Comparison of ENCODE assay signal across 15 mouse cellular contexts in genomic region chr13:45031748-45032147, GRCm38 (mm10). TPM values are rescaled to one million over a fixed set of nuclear protein-coding genes. Genes with fewer than 3 reads are reported as not detected.
DNase-seq lines count a peak whose midpoint lies in the region; ATAC-seq and TF ChIP-seq lines count a peak whose summit lies in the region.
"Had no signal": no experiment of that assay in that cellular context is flagged by ENCODE, and none has a peak within 500 bp of the region (broad histone marks: within the 10 kb centered on the region; RNA-seq: fewer than 3 reads in every experiment).

No protein-coding gene starts in this region.

- H3K4me2 ChIP-seq in kidney, embryonic 15.5 days = no peak overlapping the region
- H3K4me2 ChIP-seq in lung, postnatal 0 days (replicated peaks; ENCODE audit: low read depth, low read length) = no peak overlapping the region
- H3K4me2 ChIP-seq: forebrain, embryonic 13.5 days had no signal

- no peaks in the 10 kb centered on the region for H3K79me2 ChIP-seq in macrophage (ENCODE audit: inconsistent target)

- ATAC-seq in kidney, embryonic 15.5 days (replicated peaks; ENCODE audit: low FRiP score) = 0 out of 2 replicates have a peak, but pooled peaks have one; percentile 69
- ATAC-seq in lung, postnatal 0 days = peak; percentile 82
- ATAC-seq: forebrain, embryonic 13.5 days had no signal

- WGBS in kidney, embryonic 15.5 days = 37% methylated on average over 7 of the region's 7 CpGs
- WGBS in lung, postnatal 0 days = 33% methylated on average over 7 of the region's 7 CpGs
- WGBS in limb, embryonic 10.5 days = 46% methylated on average over 7 of the region's 7 CpGs
- 31% methylated on average over 7 of the region's 7 CpGs for WGBS in macrophage (ENCODE audit: missing documents)

- no peaks in the 10 kb centered on the region for H3K27me3 ChIP-seq in kidney, embryonic 15.5 days
- no peaks in the 10 kb centered on the region for H3K27me3 ChIP-seq in lung, postnatal 0 days (replicated peaks; ENCODE audit: insufficient read depth, low read length)
- no peaks in the 10 kb centered on the region for H3K27me3 ChIP-seq in limb, embryonic 10.5 days (ENCODE audit: low read depth, poor library complexity, severe bottlenecking)
- H3K27me3 ChIP-seq: CH12.LX; embryonic facial prominence, embryonic 15.5 days; forebrain, embryonic 13.5 days had no signal

- TF ChIP-seq EP300 in lung, postnatal 0 days (IDR thresholded peaks at IDR 0.05) = no peak; the same call in 1 of the 2 replicates

- H3K4me1 ChIP-seq in kidney, embryonic 15.5 days = peaks cover 23% of the 10 kb centered on the region
- H3K4me1 ChIP-seq in lung, postnatal 0 days (ENCODE audit: insufficient read depth, low read depth, low read length) = no peaks in the 10 kb centered on the region
- peaks cover 59% of the 10 kb centered on the region for H3K4me1 ChIP-seq in limb, embryonic 10.5 days
- H3K4me1 ChIP-seq: forebrain, embryonic 13.5 days; midbrain, embryonic 10.5 days had no signal

- H3K36me3 ChIP-seq in kidney, embryonic 15.5 days = no peaks in the 10 kb centered on the region
- H3K36me3 ChIP-seq in lung, postnatal 0 days (ENCODE audit: insufficient read depth, low read length) = no peaks in the 10 kb centered on the region
- H3K36me3 ChIP-seq in limb, embryonic 10.5 days = no peaks in the 10 kb centered on the region
- H3K36me3 ChIP-seq in macrophage (ENCODE audit: inconsistent target) = no peaks in the 10 kb centered on the region
- H3K36me3 ChIP-seq: embryonic facial prominence, embryonic 15.5 days; midbrain, embryonic 10.5 days had no signal

- H3K27ac ChIP-seq in kidney, embryonic 15.5 days = no peak overlapping the region
- H3K27ac ChIP-seq in lung, postnatal 0 days (ENCODE audit: low read length) = no peak overlapping the region
- peak overlapping the region; percentile 0; the same call in 1 of the 2 replicates for H3K27ac ChIP-seq in limb, embryonic 10.5 days
- peak overlapping the region; percentile 54 for H3K27ac ChIP-seq in macrophage
- H3K27ac ChIP-seq: embryonic facial prominence, embryonic 15.5 days; forebrain, embryonic 13.5 days; midbrain, embryonic 10.5 days had no signal

- TF ChIP-seq CTCF in lung, postnatal 0 days (IDR thresholded peaks at IDR 0.05) = no peak

- no peak for DNase-seq in kidney, adult 9 months
- DNase-seq in lung, postnatal 0 days (ENCODE audit: low spot score) = peak; percentile 63
- no peak for DNase-seq in lung, postnatal 25 days (ENCODE audit: low spot score)
- peak; percentile 30 for DNase-seq in limb, embryonic 10.5 days (ENCODE audit: low spot score)
- DNase-seq in cerebellum, adult 9-11 months = no peak
- no peak for DNase-seq in embryo, embryonic 9.5 days (ENCODE audit: extremely low spot score)
- DNase-seq: adrenal gland, adult 8-10 months; gastrocnemius, postnatal 14 days had no signal

- H3K9ac ChIP-seq in kidney, embryonic 15.5 days = no peak overlapping the region
- H3K9ac ChIP-seq in lung, postnatal 0 days (replicated peaks; ENCODE audit: low read depth) = no peak overlapping the region
- H3K9ac ChIP-seq: embryonic facial prominence, embryonic 15.5 days; forebrain, embryonic 13.5 days had no signal

- no peaks in the 10 kb centered on the region for H3K9me3 ChIP-seq in kidney, embryonic 15.5 days (replicated peaks)
- no peaks in the 10 kb centered on the region for H3K9me3 ChIP-seq in lung, postnatal 0 days (ENCODE audit: low read length)
- H3K9me3 ChIP-seq in limb, embryonic 10.5 days (replicated peaks) = no peaks in the 10 kb centered on the region
- H3K9me3 ChIP-seq: embryonic facial prominence, embryonic 15.5 days; forebrain, embryonic 13.5 days; midbrain, embryonic 10.5 days had no signal

- no peak overlapping the region for H3K4me3 ChIP-seq in kidney, embryonic 15.5 days (replicated peaks)
- no peak overlapping the region for H3K4me3 ChIP-seq in lung, postnatal 0 days (ENCODE audit: low read depth, low read length)
- H3K4me3 ChIP-seq in limb, embryonic 10.5 days = no peak overlapping the region
- H3K4me3 ChIP-seq in macrophage (ENCODE audit: inconsistent target) = no peak overlapping the region
- H3K4me3 ChIP-seq: embryonic facial prominence, embryonic 15.5 days; forebrain, embryonic 13.5 days; midbrain, embryonic 10.5 days had no signal

RNA-seq across cellular contexts. Expression of gene Dtnbp1, which starts 29.8 kb away (rescaled TPM):
- polyA plus RNA-seq in kidney, embryonic 15.5 days (2015; fragmentation: Nextera tagmentation; extraction: Ambion mirVana) = 75.1 and 84.1 TPM in 2 replicates
- polyA plus RNA-seq in lung, postnatal 0 days (2015; fragmentation: Nextera tagmentation; extraction: Ambion mirVana) = 60.0 and 67.2 TPM in 2 replicates
- polyA plus RNA-seq in limb, embryonic 10.5 days (2016; fragmentation: Nextera tagmentation; extraction: Ambion mirVana) = 91.3 and 100 TPM in 2 replicates
- 100 to 1,000 TPM in 19 of 26 experiments, 10 to 100 TPM in 7; 54.4 to 318 (median 136) TPM for total RNA-seq in macrophage (2018; cell fraction: chromatin; rRNA removed)
- total RNA-seq in macrophage (2018; cell fraction: cytosol; rRNA removed) = 100 to 1,000 TPM; 107 to 202 (median 147) TPM
- total RNA-seq in macrophage (2018; cell fraction: nucleus; rRNA removed) = 100 to 1,000 TPM in 17 of 26 experiments, 10 to 100 TPM in 9; 53.3 to 191 (median 113) TPM
- 125 to 155 TPM (median 146 TPM) in 3 replicates for polyA plus RNA-seq in macrophage (2018)

RNA-seq across cellular contexts. Expression of gene Gm9817, which starts 46.7 kb away (rescaled TPM):
- polyA plus RNA-seq in kidney, embryonic 15.5 days (2015; fragmentation: Nextera tagmentation; extraction: Ambion mirVana) = not detected in 2 replicates
- polyA plus RNA-seq in lung, postnatal 0 days (2015; fragmentation: Nextera tagmentation; extraction: Ambion mirVana) = 0.07 TPM in 1 of 2 replicates, not detected in the other
- polyA plus RNA-seq in limb, embryonic 10.5 days (2016; fragmentation: Nextera tagmentation; extraction: Ambion mirVana) = not detected in 2 replicates
- under 1 TPM in 9 of 26 experiments, not detected in 17; 0.29 to 0.83 (median 0.42) TPM for total RNA-seq in macrophage (2018; cell fraction: chromatin; rRNA removed)
- total RNA-seq in macrophage (2018; cell fraction: cytosol; rRNA removed) = not detected
- total RNA-seq in macrophage (2018; cell fraction: nucleus; rRNA removed) = under 1 TPM in 4 of 26 experiments, not detected in 22; 0.17 to 0.58 (median 0.22) TPM
- polyA plus RNA-seq in macrophage (2018) = 0.07 TPM in 1 of 3 replicates, not detected in the others
- total RNA-seq: CH12.LX; left cerebral cortex, postnatal 36 days had no signal
- polyA plus RNA-seq: forebrain, embryonic 13.5 days; midbrain, embryonic 10.5 days had no signal

Comparison
In these comparisons a context has a peak if more than half of its experiments do, and no peak if none do; other contexts are left out.
1. DNase-seq: peak in lung, postnatal 0 days (single experiment) and limb, embryonic 10.5 days (single experiment); none in kidney, adult 9 months (single experiment), lung, postnatal 25 days (single experiment), cerebellum, adult 9-11 months (single experiment) and embryo, embryonic 9.5 days (single experiment).
2. H3K27ac ChIP-seq: peak in limb, embryonic 10.5 days (single experiment) and macrophage (single experiment); none in kidney, embryonic 15.5 days (single experiment) and lung, postnatal 0 days (single experiment).